Mouse (Mus musculus): ENCODE data around the gene Dmac1. TPM values are rescaled to one million over a fixed set of nuclear protein-coding genes. Genes with fewer than 3 reads are reported as not detected.
"Not testable (repeated sequence)": the region's sequence is repeated elsewhere in the genome, so short reads cannot be mapped to it uniquely, and the experiment has no call there.

Gene Dmac1
- polyA plus RNA-seq, 1 experiment from 2014 or later, result 113 TPM

DNA sequence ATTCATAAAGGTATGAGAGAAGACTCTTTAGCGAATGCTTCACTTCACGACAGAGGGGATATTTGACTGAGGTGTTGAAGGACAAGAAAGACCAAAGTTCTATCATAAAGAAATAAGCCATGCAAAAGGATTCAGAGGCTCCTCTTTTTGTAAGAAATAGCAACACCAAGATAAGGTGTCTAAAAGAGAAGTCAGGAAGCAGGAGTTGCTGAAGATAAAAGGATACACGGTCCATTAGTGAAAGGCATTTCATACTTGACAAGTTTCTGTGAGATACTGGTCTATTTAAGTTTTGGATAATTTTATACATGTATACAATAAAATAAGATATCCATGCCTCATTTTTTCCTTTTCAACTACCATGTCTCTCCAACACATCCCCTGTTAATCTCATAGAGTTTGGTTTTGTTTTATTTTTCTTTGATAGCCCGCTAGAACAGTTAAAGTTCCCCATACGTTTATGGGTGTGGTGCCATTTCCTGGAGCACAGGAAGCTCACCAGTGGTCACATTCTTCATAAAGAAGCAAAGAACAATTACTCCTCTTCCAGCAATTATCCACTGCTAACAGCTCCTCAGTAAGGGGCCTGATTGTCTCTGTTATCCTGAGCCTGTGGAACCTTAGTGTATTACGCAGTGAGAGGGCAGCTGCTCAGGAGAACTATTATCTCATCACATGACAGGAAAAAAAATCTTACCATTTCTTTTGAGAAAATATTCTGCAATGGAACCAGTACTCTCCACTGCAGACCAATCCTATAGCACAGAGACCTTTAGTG is 11.1 kb downstream of the Dmac1 start:
- 73% methylated on average over 6 of the region's 6 CpGs for WGBS
- H3K27ac ChIP-seq, result no peak overlapping the region
- H3K4me1 ChIP-seq, result no peaks in the 10 kb centered on the region
- no peaks in the 10 kb centered on the region for H3K36me3 ChIP-seq
- no peak overlapping the region for H3K4me3 ChIP-seq (replicated peaks)
- H3K27me3 ChIP-seq (replicated peaks), result no peaks in the 10 kb centered on the region
- no peak for ATAC-seq (ENCODE audit: insufficient read depth, low FRiP score, low read depth)
- no peak overlapping the region for H3K4me2 ChIP-seq
- no peaks in the 10 kb centered on the region for H3K9me3 ChIP-seq
- H3K9ac ChIP-seq, result no peak overlapping the region

DNA sequence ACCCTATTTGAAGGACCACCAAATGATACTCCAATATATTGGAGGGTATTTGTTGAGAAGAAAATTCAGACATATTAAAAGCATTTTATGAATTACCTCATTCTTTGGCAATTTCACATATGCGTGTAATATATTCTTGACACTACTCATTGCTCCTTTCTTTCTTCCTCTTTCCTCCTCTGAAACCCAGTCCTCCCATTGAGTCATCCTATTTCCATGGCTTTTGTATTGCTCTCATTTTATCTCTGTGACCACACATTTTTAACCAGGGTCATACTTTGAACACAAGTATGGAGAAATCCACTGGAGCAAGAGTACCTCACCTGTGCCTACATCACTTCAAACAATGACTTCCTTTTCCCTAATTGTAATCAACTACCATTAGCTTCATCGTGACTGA is 13.9 kb downstream of the Dmac1 start:
- Histone ChIP-seq H3K27me3 (replicated peaks) (no peaks in the 10 kb centered on the region), H3K36me3 (no peaks in the 10 kb centered on the region), H3K9me3 (no peaks in the 10 kb centered on the region), H3K4me3 (replicated peaks) (no peak overlapping the region), H3K4me1 (no peaks in the 10 kb centered on the region), H3K27ac (no peak overlapping the region), H3K4me2 (no peak overlapping the region), H3K9ac (no peak overlapping the region)
- 90% methylated on average over 2 of the region's 2 CpGs for WGBS
- ATAC-seq (ENCODE audit: insufficient read depth, low FRiP score, low read depth), result no peak

DNA sequence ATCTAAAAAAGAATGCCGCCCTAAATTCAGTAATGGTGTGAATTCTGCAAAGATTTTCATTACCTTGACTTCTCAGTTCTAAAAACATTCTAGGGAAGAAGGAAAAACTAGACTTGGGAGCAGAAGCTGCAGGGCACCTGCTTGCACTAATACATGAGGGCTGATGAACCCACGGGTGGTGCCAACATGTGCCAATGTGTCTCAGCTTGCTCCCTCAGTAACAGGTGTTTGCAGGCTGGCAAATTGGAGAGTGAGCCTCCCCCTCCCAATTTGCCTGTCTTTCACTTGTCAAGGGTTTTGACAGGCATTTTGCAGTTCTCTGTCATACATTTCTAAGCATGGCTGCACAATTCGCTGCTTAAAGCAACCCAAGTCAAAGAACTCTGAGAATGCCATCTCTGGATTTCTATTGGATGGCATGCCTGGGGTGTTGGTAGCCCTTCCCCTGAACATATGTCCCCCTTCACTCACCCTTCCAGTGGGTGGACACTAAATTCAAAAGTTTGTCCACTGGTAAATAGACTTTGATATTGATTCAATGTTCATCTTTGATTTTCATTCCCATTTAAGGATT is 14.5 kb downstream of the Dmac1 start:
- no peak for ATAC-seq (ENCODE audit: insufficient read depth, low FRiP score, low read depth)
- Histone ChIP-seq H3K9ac (no peak overlapping the region), H3K4me3 (replicated peaks) (no peak overlapping the region), H3K9me3 (no peaks in the 10 kb centered on the region), H3K27me3 (replicated peaks) (no peaks in the 10 kb centered on the region), H3K4me2 (no peak overlapping the region), H3K27ac (no peak overlapping the region), H3K4me1 (no peaks in the 10 kb centered on the region), H3K36me3 (no peaks in the 10 kb centered on the region)
- WGBS, result 94% methylated on average over 3 of the region's 3 CpGs

DNA sequence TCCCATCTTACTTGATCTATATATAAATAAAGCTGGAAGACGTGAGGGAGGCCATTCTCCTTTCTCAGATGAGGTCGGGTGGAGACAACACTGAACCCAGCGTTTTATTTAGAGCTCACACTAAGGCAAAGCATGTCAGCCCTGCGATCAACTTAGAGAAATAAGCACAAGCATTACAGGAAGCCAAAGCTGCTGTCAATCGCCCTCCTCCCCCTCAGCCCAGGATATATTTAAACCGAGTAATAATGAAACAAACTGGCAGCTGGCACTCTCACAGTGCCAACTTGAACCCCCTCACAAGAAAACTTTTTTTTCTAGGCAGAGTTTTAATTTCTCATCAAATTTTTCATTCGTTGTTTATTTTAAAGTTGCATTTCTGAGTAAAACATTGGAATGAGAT is 15.7 kb downstream of the Dmac1 start:
- 43% methylated on average over 7 of the region's 7 CpGs for WGBS
- H3K27ac ChIP-seq, result no peak overlapping the region
- no peak for ATAC-seq (ENCODE audit: insufficient read depth, low FRiP score, low read depth)
- H3K27me3 ChIP-seq (replicated peaks), result no peaks in the 10 kb centered on the region
- no peak overlapping the region for H3K9ac ChIP-seq
- H3K9me3 ChIP-seq, result no peaks in the 10 kb centered on the region
- no peaks in the 10 kb centered on the region for H3K4me1 ChIP-seq
- no peak overlapping the region for H3K4me3 ChIP-seq (replicated peaks)
- H3K36me3 ChIP-seq, result no peaks in the 10 kb centered on the region
- no peak overlapping the region for H3K4me2 ChIP-seq

DNA sequence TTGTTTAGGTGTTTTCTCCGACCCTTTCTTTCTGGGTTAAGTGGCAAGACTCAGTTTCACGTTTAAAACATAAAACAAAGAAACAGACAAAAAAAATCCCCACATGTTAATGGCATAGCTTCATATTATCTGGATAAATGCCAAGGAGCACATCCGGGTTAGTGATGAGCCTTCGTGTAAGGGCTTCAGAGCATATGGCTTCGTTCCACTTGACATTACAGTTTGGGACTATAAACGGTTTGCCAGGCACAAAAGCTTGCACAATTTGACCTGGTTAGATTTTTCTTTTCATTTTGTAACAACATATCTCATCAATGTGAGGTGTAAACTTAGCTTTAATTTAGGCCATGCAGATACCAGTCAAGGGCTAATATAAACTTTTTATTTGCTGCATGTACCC is 17.9 kb downstream of the Dmac1 start:
- no peaks in the 10 kb centered on the region for H3K9me3 ChIP-seq
- no peak overlapping the region for H3K9ac ChIP-seq
- H3K36me3 ChIP-seq, result no peaks in the 10 kb centered on the region
- H3K27me3 ChIP-seq (replicated peaks), result no peaks in the 10 kb centered on the region
- no peak overlapping the region for H3K4me3 ChIP-seq (replicated peaks)
- no peak for ATAC-seq (ENCODE audit: insufficient read depth, low FRiP score, low read depth)
- no peak overlapping the region for H3K27ac ChIP-seq
- WGBS, result 35% methylated on average over 6 of the region's 6 CpGs
- H3K4me2 ChIP-seq, result no peak overlapping the region
- H3K4me1 ChIP-seq, result no peaks in the 10 kb centered on the region

DNA sequence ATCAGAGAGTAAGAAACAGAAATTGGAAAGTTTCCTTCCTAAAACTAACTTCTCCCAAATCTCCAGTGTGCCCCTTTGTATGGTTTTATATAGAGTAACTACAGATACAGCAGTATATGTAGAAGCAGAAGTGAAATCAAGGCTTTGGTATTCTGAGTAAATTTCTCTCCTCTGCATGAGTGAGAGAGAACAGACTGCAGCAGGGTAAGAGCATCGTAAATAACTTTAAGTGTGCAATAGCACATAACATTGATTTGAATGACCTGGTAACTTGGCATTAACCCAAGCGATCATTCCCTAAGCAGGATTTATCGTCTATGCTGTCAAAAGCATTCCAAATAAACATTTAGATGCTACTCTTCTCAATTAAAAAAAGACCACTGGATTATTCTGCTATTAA is 18.7 kb downstream of the Dmac1 start:
- WGBS, result 54% methylated on average over 3 of the region's 3 CpGs
- Histone ChIP-seq H3K4me2 (no peak overlapping the region), H3K4me3 (replicated peaks) (no peak overlapping the region), H3K9ac (no peak overlapping the region), H3K4me1 (no peaks in the 10 kb centered on the region), H3K36me3 (no peaks in the 10 kb centered on the region), H3K27me3 (replicated peaks) (no peaks in the 10 kb centered on the region), H3K9me3 (no peaks in the 10 kb centered on the region), H3K27ac (no peak overlapping the region)
- no peak for ATAC-seq (ENCODE audit: insufficient read depth, low FRiP score, low read depth)

DNA sequence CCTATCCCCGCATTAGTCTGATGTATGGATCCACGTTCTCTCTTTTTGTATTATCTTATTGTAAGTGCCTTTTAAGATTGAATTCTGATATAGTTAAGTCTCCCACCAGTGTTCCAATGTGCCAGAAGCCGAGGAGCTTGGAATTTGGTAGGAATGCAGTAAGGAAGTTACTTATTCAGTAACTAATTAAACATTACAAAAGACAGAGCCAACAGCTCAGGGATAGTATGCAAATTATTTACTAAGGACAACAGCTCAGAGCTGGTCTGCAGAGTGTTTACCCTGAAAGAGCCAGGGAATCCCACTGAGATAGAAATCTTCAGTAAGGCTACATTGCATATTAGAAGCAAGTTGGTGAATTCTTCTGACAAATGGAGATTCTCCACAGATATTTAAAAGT is 43.5 kb downstream of the Dmac1 start:
- not testable (repeated sequence) for H3K27ac ChIP-seq; H3K4me3 ChIP-seq (replicated peaks); H3K27me3 ChIP-seq (replicated peaks); H3K4me1 ChIP-seq; H3K9me3 ChIP-seq; ATAC-seq (ENCODE audit: insufficient read depth, low FRiP score, low read depth); H3K36me3 ChIP-seq; H3K4me2 ChIP-seq; H3K9ac ChIP-seq
- 40% methylated on average over 3 of the region's 3 CpGs for WGBS

Data from stomach, embryonic 15.5 days (tissue).